Mouse (Mus musculus) retina, embryonic 14.5 days (tissue): ENCODE measurements at regions not wholly inside any gene's neighbourhood (a gene's known extent, or its start where the extent isn't known, plus 50 kb on each side); places are given as distances from the start of the nearest gene placed in this dataset.

Source experiments
- DNase-seq: peaks from one replicate; pipeline ENCODE4 v3.0.0-alpha.2; 2015; ENCODE audit warnings: low spot score

GRCm38 (mm10) chr1:3012530-3012929, 1795.2 kb upstream of the Gm37988 start:
- DNase-seq: peak; percentile 11

DNA sequence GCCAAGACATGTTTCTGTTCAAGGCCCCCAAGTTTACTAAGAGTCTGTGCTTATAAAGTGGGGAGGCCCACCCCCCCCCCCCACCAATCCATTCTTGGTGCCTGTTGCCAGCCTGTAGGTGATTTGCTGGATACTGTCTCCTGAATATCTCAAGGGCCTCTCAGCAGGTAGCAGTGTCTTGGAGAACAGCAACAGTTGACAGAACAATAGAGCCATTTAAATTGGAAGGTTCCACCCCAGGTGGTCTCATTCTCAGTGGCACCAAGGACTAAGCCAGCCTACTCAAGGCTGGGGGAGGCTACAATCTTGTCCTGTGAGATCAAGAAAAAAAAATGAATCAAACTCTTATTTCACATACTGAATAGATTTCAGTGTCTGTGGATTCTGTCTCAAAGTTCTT, 1744.9 kb upstream of the Gm37988 start:
- no peak for DNase-seq

DNA sequence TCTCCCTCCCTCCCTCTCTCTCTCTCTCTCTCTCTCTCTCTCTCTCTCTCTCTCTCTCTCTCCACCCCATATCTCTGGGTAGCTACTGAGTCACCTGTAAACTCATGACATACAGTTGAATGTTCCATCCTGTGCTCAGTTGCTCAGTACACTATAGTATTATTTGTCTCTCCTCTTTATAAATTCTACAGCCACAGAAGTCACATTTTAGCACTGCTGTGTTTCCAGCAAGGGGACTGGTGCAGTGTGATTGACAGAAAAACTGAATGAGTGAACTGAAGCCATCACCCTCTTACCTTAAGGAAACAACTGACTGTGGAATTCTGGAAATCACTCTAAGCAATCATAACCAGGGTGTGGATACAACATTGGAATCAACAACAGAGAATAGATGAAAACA, 1713.3 kb upstream of the Gm37988 start:
- no peak for DNase-seq

- peak; percentile 28 for DNase-seq
Measured at GRCm38 (mm10) chr1:3094910-3095309, 1712.8 kb upstream of the Gm37988 start.

DNA sequence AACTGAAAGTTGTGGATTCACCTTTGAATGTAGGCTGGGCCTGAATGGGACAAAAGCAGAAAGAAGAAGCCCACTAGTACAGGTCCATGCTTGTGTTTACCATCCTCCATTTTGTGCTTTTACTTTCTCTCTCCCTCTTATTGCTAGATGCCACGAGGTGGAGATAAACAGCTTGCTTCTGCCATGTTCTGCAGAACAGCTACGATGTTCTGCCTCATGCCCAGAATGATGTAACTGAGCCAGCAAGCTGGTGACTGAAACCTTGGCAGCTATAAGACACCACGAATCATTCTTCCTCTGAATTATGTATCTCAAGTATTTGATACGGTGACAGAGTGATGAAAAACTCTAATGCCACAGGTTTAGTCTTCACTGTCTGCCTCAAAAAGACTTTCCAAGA, 1694.1 kb upstream of the Gm37988 start:
- DNase-seq: no peak

GRCm38 (mm10) chr1:3119498-3120391, 1687.9 kb upstream of the Gm37988 start:
- no peak for DNase-seq

DNA sequence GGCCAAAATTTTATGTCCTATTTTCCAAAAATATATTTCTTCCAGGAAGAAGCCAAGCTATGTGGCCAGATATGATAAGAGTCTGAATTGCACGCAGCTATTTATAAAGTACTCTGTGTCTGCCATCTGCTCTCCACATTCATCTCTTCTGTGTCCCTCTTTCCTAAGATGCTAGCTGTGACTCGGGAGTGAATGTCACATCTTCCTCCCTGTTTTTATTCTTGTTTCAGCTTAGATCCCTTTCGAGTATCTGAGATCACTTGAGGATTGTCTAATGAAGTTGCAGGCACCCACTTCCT, 1687.4 kb upstream of the Gm37988 start:
- DNase-seq: no peak

DNA sequence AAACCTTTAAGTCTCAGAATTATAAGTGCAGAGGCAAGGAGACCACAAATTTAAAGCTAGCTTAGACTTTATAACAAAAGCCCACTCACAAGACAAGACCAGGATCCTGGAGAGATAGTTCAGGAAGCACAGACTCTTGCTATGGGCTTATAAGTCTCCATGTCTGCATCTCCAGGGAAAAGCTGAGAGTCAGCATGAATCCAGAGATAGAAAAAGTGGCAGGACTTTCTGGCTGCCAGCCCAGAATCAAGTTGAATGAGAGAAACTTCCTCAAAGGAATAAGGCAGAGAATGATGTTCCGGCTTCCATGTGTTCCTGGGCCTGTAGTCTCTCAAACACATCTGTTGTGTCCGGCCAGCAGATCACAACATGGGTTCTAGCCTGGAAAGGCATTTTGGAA, 1686.4 kb upstream of the Gm37988 start:
- DNase-seq: no peak

- no peak for DNase-seq
Measured at GRCm38 (mm10) chr1:3121745-3122144, 1685.9 kb upstream of the Gm37988 start.
